Mouse (Mus musculus): ENCODE data around the gene Jak3.

The Jak3 gene

DNA sequence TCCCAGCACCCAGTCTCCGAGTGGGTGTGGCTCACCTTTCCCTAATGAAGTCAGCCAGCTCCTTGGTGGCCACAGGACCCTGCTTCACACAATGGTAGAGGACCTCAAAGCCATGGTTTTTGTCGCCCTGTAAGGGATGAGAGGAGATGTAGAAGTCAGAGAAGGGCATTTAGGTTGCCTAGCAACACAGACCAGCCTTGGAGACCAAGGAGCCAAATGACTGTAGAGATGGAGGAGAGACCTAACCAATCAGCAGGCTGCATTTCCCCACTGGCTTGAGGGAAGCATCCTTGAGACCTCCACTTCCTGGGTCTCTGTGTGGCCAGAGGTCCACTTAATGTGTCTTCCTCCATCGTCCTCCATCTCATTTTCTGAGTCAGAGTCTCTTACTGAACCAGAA is 42.2 kb downstream of the Jak3 start:
- in situ Hi-C loops (cut with MboI, MseI), result loop anchor here (5.0 kb wide), 1 partner anchor 101 kb away; no protein-coding TSS in a partner anchor

DNA sequence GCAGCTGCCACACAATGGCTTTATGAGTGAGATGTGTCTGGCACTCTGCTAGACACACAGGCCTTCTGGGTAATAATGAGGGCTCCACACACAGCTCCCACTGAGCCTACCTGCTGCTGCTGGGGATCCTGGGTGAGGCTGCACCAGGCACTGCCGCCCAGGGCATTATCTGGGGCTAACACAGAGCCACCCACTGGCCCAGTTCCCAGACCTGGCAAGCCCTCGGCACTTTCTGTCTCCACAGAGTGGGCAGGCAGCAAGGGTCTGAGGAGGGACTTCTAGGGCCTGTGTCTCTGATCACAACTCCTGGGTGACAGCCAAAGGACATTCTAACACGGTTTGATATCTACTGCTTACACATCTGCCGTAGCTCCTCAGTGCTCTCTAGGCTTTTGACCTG is 43.1 kb downstream of the Jak3 start:
- in situ Hi-C loops (cut with MboI, MseI), result loop anchor here (5.0 kb wide), 1 partner anchor 102 kb away; no protein-coding TSS in a partner anchor

DNA sequence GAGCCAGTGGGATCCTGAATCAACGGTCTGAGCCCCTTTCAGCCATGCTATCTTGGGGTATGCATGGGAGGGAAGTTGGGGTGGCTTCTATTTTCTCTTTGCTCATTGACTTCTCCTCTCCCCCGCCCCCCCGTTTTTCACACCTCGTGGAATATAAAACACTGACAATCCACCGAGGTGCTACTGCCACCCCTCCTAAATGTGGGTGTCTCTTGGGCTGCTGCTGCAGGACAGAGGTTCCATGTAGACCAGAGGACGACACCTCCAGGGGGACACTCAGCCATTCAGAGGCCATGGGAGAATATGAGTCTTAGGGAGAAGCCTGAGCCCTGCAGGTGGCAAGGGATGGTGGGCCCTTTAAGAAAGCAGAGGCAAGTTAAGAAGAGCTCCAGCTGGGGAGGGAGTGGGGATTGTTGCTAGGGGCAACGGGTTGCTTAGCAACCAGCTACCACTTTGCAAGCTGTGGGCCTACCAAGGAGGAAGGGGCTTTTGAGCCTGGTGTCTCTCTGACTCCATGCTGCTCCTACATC is 43.9 kb downstream of the Jak3 start:
- in situ Hi-C loops (cut with MboI, MseI), result loop anchor here (5.0 kb wide), 1 partner anchor 103 kb away; no protein-coding TSS in a partner anchor

DNA sequence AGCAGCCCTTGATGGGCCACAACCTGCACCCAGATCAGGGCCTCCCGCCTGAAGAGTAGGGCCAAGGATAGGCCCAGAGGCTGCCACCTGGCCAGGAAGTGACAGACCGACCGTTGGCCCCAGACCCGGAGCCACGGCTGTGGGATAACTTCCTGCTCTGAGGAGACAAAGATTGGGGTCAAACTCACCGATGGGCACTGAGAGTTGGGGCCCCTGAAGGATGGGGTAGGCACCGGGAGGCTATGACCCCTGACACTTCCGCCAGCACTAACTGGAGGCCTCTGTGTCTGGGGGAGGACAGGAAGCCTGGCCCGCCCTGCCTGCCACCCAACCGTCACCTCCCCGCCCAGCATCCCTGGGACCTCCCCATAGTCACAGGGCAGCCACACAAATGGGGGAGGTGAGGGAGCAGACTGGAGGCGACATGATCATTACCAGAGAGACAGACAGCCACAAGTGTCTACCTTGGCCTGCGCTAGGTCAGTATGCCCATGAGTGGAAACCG is 47.0 kb downstream of the Jak3 start:
- in situ Hi-C loops (cut with MboI, MseI), result no loop called here

DNA sequence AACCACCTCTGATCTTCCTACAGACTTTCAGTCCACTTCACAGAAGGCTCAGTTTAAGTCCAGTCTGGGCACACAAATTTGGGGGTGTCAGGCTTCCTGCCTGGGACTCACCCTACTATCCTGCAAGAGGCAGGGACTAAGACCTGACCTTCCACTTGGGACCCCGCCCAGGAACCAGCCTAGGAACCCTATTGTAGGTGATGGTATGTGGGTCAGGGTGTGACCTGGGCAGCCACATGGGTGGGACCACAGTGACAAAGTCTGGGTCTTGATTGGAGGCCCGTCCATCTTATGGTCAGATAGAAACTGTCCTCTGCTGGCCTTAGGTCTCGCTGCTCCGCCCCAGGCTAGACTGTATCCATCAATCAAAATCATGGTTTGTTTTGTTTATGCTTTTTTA is 48.3 kb downstream of the Jak3 start:
- in situ Hi-C loops (cut with MboI, MseI), result no loop called here

DNA sequence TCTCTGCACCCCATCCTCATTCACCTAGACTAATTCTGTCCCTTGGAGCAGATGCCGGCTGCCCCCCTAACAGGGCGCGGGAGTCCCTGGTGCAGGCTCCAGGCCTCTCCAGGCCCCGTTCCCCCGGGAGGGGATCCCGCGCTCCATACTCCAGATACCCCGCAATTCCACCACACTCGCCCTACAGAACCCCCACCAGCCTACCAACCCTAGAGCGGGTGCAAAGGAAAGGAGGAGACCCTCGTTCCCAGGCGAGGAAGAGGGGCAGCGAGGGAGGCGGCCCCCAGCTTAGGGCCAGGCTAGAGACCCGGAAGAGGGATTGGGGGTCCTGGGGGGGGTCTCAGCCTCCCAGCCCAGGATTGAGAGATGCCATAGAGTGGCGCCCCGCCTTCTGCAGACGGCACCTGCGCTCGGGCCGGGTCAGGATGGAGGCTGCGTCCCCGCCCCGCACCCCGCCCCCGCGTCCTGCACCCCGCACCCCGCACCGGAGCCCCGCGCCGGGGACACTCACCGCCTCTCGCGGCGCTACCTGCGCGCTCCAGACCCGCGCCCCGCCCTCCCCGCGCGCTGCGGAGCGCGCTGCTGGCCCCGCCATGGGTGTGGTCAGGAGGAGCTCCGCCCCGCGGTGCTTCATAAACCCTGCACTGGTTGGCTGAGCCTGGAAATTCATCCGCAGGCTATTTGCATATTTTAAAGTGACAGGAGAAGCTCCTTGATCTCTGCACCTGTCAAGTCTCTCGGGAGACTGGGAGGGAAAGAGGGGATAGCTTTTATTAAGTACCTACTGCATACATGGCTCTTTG is 49.2 kb downstream of the Jak3 start, which contains the start of gene Fcho1:
TSS of gene Fcho1 (minus strand) at position 595 of the 803 bp plus-strand sequence.
- in situ Hi-C loops (cut with MboI, MseI), result no loop called here

DNA sequence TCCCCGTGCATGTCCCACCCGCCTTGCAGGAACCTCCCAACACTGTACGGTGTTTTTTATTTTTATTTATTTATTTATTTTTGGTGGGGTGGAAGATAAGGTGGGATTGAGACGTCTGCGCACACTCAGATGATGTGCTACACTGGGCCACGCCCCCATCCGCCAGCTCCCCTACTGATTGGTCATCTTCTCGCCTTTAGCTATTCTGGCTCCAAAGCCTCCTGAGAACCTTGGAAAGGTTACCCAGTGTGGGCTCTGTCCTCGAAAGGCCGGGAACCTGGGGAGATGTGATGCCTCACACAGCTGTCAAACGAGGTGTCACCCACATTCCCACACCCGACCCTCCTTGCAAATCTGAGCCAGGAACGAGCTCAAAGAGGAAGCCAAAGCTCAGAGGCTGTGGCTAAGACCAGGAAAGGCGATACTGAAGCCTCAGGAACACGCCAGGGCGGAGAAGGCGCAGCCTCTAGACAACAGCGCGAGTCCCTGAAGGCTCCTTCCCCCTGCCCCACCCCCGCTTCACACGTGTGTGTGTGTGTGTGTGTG is 52.2 kb downstream of the Jak3 start:
- in situ Hi-C loops (cut with MboI, MseI), result no loop called here

DNA sequence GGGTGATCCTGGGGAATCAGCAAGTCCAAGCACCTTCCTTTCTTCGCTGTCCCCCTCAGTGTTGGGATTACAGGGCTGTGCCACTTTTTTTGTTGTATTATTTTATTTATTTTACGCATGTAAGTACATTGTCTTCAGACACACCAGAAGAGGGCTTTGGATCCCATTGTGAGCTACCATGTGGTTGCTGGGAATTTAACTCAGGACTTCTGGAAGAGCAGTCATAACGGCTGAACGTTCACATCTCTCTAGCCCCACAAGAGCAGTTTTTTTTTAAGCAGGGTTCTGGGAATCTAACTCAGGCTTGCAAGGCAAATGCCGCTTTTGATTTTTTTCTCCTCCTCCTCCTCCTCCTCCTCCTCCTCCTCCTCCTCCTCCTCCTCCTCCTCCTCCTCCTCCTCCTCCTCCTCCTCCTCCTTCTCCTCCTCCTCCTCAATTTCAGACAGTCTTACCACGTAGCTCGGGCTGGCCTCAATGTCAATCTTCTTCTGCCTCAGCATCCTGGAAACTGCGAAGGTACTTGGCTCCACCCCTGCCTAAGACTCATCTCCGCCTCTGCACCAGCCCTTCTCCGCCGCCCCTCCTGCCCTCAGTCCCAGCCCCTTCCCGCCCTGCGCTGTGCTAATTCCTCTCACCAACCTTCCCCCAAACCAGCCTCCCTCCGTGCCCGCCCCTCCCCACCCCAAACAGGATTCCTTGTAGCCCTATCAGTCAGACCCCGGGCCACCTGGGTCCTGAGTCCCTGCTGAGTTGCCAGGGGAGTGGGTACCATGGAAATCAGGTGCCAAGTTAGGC is 52.9 kb downstream of the Jak3 start:
- in situ Hi-C loops (cut with MboI, MseI), result no loop called here

DNA sequence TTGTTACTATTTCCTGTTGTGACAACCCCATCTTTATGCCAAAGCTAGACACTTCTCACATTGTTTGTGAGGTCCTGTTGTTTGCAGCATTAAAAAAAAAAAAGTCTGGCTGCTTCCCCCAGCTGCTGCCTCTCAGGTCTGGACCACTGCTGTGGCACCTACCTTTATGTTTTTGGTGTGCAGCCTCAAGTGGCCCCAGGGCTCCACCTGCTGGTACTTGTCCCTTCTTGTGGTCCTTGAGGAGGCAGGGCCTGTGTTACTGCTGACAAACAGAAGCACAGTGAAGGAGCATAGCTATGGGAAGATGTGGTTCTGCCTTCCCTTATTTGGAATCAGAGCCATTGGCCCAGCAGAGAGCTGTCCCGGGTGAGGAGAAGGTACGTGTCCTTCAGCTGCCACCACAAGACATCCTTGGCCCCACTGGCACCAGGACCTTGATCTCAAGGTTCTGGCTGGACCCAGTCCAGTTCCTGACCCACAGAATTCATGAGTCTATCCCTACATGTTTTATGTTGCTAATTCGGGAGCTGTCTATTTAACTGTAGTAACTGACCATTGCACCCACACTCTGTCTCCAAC is 55.6 kb downstream of the Jak3 start:
- in situ Hi-C loops (cut with MboI, MseI), result no loop called here

DNA sequence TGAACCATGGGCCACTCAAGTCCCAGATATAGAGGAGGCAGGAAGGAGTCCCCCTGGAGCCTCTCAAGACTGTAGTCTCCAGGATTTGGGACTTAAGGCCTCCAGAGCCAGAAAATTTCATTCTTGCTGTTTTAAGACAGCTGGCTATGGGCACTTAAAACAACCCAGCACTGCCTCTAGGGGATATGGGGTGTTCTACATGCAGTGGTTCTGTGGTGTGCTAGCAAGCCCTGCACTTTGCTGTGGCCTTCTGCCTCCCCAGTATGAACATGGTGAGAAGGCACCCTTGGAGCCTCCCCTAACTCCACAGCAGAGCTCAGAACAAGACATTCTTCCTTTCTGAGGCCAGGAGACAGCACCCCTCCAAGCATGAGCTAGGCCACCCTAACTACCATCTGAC is 62.2 kb downstream of the Jak3 start:
- in situ Hi-C loops (cut with MboI, MseI), result loop anchor here (5.0 kb wide), 1 partner anchor 456 kb away; no protein-coding TSS in a partner anchor
